Mouse (Mus musculus): ENCODE data around the gene Ankrd44.
A peak's percentile ranks its signal among the peaks of the same experiment; 100 is the strongest.

Ankrd44 gene

GRCm38 (mm10) chr1:54707888-54708565 lies 218.2 kb downstream of the Ankrd44 start:
- DNase-seq (ENCODE audit: low spot score in 2 of 2): peak in 1 of 2 experiments; percentile 62

GRCm38 (mm10) chr1:54707036-54707887 lies 218.9 kb downstream of the Ankrd44 start:
- DNase-seq (ENCODE audit: low spot score in 2 of 2): no peak

- DNase-seq (ENCODE audit: low spot score in 2 of 2): no peak
Observed at GRCm38 (mm10) chr1:54706621-54707020, 219.6 kb downstream of the Ankrd44 start.

GRCm38 (mm10) chr1:54703466-54703865 lies 222.7 kb downstream of the Ankrd44 start:
- DNase-seq (ENCODE audit: low spot score in 2 of 2): no peak

GRCm38 (mm10) chr1:54702918-54703317 lies 223.3 kb downstream of the Ankrd44 start:
- DNase-seq (ENCODE audit: low spot score in 2 of 2): no peak

- DNase-seq (ENCODE audit: low spot score in 2 of 2): no peak
Observed at GRCm38 (mm10) chr1:54695396-54695795, 230.8 kb downstream of the Ankrd44 start.

- DNase-seq (ENCODE audit: low spot score in 2 of 2): no peak
Observed at GRCm38 (mm10) chr1:54691824-54692223, 234.4 kb downstream of the Ankrd44 start.

GRCm38 (mm10) chr1:54690291-54690965 lies 235.8 kb downstream of the Ankrd44 start:
- DNase-seq (ENCODE audit: low spot score in 2 of 2): no peak

GRCm38 (mm10) chr1:54688441-54688840 lies 237.7 kb downstream of the Ankrd44 start:
- no peak for DNase-seq (ENCODE audit: low spot score in 2 of 2)

- DNase-seq (ENCODE audit: low spot score in 2 of 2): no peak
Observed at GRCm38 (mm10) chr1:54684316-54684715, 241.9 kb downstream of the Ankrd44 start.

GRCm38 (mm10) chr1:54679556-54679955 lies 246.6 kb downstream of the Ankrd44 start:
- DNase-seq (ENCODE audit: low spot score in 2 of 2): no peak

- no peak for DNase-seq (ENCODE audit: low spot score in 2 of 2)
Observed at GRCm38 (mm10) chr1:54678037-54678436, 248.2 kb downstream of the Ankrd44 start.

GRCm38 (mm10) chr1:54675478-54675877 lies 250.7 kb downstream of the Ankrd44 start:
- no peak for DNase-seq (ENCODE audit: low spot score in 2 of 2)

GRCm38 (mm10) chr1:54667991-54668390 lies 258.2 kb downstream of the Ankrd44 start:
- no peak for DNase-seq (ENCODE audit: low spot score in 2 of 2)

GRCm38 (mm10) chr1:54665582-54666405 lies 260.4 kb downstream of the Ankrd44 start:
- DNase-seq (ENCODE audit: low spot score in 2 of 2): peak; percentile 36 to 51

GRCm38 (mm10) chr1:54665095-54665494 lies 261.1 kb downstream of the Ankrd44 start:
- DNase-seq (ENCODE audit: low spot score in 2 of 2): no peak

GRCm38 (mm10) chr1:54660674-54661073 lies 265.5 kb downstream of the Ankrd44 start:
- DNase-seq (ENCODE audit: low spot score in 2 of 2): no peak

GRCm38 (mm10) chr1:54658558-54658957 lies 267.6 kb downstream of the Ankrd44 start:
- no peak for DNase-seq (ENCODE audit: low spot score in 2 of 2)

GRCm38 (mm10) chr1:54648237-54648636 lies 277.9 kb downstream of the Ankrd44 start:
- DNase-seq (ENCODE audit: low spot score in 2 of 2): no peak

- no peak for DNase-seq (ENCODE audit: low spot score in 2 of 2)
Observed at GRCm38 (mm10) chr1:54647335-54647745, 278.8 kb downstream of the Ankrd44 start.

- no peak for DNase-seq (ENCODE audit: low spot score in 2 of 2)
Observed at GRCm38 (mm10) chr1:54640184-54640795, 285.9 kb downstream of the Ankrd44 start.
